Mouse (Mus musculus) common myeloid progenitor, adult 5-6 weeks (primary cell): Measurements from ENCODE around the gene Trmt112. TPM values are rescaled to one million over a fixed set of nuclear protein-coding genes. Genes with fewer than 3 reads are reported as not detected.

Source experiments
- ATAC-seq: replicated peaks from 2 replicates; pipeline ENCODE4 v1.8.0; 2016; ENCODE audit warnings: low read depth, mild to moderate bottlenecking, moderate TSS enrichment, inconsistent platforms; ENCODE audit not compliant: poor library complexity, severe bottlenecking
- total RNA-seq: library from RNA; stranded (forward); fragments of 200-1000, 187-1606 nt; gene quantifications from 2 replicates; pipeline ENCODE4 v1.2.3, GENCODE M21; 2017

The Trmt112 gene
- total RNA-seq, 1 experiment from 2014 or later: 275 TPM

DNA sequence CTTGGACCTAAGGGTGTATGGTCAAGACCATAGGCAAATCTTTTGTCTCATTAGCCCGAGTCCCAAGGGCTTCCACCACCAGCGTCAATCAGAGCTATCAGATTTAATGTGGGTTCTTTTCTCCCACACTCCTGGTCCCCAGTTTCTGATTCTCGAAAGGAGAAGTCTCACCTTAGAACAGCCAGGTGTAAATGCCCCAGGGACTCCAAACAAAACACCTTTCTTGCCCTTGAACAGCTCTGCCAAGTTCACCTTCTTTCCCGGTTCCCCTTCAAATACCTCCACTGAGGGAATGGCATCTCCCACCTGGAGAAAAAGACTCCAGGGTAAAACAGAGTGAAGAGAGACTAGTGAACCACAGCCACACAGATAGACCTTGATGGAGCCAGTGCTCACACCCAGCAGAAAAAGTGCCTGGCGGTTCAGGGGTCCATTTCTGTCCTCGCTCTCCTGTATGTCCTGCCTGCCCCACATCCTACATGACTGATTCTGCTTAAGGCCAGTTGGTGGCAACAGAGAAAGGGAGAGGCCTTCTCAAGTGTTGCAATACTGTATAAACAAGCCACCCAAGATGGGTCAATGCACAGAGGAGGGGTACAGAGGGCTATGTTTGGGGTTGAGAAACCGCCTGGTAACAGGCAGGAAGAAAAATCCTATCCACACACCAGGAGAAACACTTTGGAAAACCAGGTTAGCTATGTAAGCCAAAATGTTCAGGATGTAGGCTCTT lies 1.5 kb upstream of the Trmt112 start:
- ATAC-seq: no peak

DNA sequence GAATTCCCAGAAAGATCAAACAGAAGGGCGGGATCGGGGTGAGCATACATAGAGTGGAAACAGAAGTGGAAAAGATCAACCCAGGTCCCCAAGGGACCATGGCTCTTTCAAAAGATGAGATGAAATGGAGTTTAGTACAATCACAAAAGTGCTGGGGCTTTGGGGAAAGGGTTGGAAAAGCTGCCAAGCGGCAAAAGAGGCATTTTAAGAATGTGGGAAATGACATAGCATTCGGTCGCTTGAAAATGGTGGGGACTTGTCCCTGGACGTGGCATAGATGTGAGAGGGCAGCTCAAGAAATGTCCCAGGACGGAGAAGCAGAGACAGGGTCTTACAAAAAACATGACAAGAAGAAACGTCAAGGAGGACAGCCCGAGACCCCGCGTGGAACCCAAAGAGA lies 477 bp upstream of the Trmt112 start:
- ATAC-seq: no peak

DNA sequence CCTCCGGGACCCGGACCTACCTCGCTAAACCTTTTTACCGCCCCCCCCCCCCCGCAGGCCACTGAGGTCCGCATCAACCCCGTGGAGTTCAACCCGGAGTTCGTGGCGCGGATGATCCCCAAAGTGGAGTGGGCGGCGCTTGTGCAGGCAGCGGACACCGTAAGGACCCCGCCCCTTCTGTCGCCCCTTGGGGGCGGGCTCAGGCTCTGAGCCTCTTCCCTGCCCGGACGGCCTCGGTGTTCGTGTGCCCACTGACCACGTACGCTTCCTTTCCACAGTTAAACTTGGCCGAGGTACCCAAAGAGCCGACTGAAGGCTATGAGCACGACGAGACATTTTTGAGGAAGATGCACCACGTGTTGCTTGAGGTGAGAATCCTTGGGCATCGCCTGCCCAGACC lies 808 bp downstream of the Trmt112 start:
- peak; percentile 56 for ATAC-seq

DNA sequence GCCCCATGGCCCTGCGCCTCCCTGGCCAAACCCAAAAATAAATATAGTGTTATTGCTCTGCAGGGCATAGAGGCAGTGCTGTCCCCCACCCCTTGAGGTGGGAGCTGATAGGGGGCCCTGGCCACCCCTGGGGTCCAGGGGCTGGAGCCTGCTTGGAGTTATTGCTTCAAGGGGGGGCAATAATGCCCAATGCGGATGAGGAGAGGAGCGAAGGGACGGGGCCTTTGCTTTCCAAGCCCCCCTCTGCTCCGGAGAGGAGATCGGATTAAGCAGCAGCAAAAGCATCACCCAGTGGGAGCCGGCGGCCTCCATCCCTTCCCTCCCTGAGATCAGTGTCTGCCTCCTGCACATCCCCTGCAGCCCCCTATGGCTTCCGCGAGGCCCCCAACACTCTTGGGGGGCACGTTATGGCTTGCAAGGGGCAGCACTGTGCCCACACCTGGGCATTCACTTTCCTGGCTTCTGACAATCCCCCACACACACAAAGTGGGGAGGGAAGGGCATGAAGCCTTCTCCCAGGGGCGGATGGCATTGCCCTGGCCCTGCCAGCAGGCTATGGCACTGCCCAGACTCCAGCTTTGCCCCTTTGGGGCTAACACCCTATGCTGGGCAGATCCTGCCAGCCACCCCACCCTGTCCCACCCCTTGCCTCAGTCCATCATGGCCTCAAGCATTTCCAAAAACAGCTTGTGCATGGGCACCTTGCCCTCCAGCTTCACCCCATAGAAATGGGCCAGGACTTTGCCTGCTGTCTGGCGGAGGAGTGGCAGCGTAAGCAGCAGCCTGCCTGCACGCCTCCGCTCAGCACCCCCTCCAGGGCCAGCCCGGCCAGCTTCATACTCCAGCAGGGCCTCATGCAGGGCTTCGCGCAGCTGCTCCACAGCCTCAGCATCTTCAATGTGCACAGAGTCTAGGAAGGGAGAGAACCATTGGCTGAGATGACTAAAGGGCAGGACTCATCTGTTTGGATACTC lies 1.9 kb downstream of the Trmt112 start:
- no peak for ATAC-seq

DNA sequence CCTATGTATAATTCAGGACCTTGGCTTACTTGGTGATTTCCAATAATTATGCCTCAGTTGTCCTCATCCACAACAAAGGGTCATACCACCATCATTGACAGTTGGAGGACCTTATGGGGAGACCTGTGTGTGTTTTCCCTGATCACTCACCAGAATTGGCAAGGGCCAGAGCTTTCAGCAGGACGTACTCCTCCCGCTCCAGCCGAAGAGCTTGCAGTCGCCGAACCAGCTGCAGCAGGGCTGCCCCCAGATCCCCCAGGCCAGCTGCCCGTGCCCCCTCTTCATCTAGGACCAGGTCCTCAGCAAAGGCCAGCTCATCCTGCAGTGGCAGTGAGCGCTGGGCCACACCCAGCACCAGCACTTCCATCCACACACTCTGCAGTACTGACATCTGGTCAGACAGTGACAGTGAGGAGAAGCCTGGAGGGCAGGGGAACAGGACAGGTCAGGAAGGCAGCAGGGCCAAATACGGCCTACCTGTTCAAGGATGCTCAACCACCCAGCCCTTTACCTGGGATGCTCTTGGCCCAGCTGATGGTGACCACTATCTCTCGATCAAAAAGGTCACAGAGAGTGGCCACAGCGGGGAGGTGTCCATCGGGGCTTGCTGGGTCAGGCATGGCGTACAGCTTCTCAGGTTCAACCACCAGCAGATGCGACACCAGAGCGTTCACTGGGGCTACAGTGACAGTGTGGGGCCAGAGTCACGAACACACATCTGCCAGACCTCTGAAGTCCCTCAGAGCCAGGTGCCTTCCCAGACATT lies 2.9 kb downstream of the Trmt112 start:
- no peak for ATAC-seq

DNA sequence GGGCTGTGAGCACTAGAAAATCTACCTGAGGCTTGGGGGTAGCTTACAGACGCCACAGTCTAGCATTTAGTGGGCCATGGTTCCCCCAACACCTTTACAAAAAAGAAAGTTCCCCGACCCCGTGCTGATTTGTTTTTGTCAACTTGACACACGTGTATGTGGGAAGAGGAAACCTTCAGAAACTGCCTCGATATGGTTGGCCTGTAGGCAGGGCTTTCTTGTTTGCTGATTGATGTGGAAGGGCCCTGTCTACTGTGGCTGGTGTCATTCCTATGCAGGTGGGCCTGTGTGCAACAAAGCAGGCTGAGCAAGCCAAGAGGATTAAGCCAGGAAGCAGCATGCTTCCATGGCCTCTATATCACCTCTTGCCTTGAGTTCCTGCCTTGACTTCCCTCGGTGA lies 3.5 kb downstream of the Trmt112 start:
- ATAC-seq: no peak

DNA sequence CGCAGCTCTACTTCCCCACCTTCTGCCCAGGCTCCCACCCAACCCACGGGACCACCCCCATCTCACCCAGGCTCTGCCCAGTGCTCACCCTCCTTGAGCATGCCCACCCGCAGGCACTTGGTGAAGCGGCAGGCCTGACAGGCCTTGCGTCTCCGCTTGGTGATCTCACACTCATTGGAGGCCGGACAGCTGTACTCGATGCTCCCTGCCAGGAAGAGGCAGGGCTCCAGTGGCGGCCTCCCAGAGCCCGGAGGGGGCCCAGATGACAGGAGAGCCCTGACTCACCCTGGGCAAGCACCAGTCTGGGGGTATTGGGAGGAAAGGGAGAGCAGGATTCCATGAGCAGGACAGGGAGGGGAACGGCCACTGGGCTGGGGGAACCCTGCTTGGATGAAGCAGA lies 4.5 kb downstream of the Trmt112 start:
- ATAC-seq: no peak

DNA sequence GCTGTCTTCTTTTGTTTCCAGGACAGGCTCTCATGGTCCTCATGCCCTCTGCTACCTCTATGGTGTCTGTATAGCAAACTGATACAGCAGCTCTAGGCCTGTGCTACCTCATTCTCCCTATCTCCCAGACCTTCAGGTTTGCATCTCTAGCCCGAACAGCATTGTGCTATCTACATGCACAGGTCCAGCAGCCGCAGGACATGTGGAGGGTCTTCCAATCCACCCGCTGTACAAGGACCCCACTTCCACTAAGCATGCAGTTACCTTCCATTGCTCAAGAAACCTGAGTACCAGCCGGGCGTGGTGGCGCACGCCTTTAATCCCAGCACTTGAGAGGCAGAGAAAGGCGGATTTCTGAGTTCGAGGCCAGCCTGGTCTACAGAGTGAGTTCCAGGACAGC lies 5.0 kb downstream of the Trmt112 start:
- no peak for ATAC-seq

DNA sequence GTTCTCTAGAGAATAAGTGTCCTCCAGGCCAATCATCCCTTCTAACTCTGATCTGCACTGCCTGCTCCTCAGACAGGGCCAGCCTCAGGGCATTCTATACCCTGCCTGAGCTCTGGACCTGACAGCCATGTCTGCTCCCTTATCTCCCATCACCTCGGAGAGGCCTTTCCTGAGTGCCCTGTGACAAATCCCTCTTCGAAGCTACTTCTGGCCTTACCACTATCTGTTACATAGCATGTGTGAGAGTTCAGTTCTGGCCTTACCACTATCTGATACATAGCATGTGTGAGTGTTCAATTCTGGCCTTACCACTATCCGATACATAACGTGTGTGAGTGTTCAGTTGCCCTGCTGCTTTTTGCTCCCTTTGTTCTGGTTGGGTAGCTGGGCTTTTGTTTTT lies 5.8 kb downstream of the Trmt112 start:
- ATAC-seq: no peak

DNA sequence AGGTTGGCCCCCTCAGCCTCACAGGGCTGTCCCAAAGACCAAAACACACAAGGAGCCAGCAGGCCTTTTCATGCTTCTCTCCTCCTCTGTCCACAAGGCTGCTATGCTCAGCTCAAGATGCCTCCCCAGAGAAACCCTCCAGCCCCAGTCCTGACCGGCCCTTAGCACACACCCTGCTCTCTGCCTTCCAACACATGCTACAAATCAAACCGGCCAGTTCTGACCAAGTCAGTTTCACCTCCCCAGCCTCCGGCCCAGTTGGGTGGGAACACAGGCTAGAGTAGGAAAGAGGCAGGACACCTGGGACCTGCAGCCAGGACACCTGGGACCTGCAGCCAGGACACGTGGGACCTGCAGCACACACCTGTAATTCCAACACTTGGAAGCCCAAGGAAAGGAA lies 7.0 kb downstream of the Trmt112 start:
- no peak for ATAC-seq

DNA sequence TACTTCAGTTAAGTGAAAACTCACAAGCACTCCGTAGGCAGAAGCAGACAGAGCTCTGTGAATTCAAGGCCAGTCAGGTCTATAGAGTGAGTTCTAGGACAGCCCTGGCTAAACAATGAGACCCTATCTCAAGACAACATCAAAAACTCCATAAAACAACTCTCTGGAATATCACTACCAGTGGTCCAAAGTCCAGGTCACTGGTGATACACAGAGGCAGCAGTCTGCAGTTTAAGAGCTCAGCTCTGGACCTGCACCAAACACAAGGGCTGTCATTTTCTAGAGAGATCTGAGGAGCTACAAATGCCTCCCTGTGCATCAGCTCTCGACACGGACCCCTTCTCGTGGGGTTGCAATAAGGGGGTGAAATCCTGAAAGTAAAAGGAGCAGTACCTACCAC lies 8.8 kb downstream of the Trmt112 start:
- ATAC-seq: no peak

DNA sequence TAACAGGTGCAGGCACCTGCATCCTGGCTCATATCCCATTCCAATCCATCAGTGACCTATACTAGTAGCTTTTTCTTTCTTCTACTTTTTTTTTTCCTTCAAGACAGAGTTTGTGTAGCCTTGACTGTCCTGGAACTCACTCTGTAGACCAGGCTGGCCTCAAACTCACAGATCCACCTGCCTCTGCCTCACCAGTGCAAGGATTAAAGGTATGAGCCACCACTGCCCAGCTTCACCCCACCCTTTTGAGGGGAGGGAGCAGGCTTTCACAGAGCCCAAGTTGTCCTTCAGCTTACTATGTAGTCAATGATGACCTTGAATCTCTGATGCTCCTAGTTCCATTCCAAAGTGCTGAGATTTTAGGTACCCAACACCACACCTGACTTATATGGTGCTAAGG lies 9.9 kb downstream of the Trmt112 start:
- ATAC-seq: no peak

DNA sequence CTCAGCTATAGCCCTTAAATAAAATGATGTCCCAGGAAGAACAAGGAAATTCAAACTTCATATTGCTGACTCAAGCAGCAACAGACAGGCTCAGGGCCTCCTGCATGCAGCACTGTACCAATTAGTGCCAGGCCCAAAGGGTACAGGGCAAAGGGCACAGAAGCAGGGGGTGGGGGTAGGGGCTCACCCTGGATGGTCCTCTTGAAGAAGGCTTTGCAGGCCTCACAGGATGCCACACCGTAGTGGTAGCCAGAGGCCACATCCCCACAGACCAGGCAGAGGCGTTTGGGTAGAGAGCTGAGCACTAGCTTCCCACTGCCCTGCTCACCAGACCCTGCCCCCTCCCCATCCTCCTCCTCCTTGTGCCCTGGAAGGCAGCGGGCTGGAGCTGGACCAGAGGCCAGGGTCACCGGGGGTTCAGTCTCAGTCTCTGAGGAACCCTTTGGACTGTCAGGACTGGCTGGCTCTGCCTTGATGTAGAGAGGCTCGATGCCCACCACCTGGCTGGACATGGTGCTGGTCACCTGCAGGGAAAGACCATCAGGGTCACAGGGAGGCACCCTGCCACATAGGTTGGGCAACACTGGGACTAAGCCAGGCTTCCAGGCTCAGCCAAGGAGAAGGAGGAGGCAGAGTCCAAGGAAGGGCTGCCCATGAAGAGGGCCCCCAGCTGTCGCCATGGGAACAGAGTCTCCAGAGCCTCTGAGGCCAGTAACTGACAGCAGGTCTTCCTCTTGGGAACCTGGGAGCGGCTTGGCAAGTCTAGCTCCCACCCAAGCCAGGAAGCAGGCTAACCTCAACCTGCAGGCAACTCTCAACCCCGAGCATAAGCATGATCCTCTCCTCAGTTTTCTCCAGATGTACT lies 10.6 kb downstream of the Trmt112 start:
- no peak for ATAC-seq

DNA sequence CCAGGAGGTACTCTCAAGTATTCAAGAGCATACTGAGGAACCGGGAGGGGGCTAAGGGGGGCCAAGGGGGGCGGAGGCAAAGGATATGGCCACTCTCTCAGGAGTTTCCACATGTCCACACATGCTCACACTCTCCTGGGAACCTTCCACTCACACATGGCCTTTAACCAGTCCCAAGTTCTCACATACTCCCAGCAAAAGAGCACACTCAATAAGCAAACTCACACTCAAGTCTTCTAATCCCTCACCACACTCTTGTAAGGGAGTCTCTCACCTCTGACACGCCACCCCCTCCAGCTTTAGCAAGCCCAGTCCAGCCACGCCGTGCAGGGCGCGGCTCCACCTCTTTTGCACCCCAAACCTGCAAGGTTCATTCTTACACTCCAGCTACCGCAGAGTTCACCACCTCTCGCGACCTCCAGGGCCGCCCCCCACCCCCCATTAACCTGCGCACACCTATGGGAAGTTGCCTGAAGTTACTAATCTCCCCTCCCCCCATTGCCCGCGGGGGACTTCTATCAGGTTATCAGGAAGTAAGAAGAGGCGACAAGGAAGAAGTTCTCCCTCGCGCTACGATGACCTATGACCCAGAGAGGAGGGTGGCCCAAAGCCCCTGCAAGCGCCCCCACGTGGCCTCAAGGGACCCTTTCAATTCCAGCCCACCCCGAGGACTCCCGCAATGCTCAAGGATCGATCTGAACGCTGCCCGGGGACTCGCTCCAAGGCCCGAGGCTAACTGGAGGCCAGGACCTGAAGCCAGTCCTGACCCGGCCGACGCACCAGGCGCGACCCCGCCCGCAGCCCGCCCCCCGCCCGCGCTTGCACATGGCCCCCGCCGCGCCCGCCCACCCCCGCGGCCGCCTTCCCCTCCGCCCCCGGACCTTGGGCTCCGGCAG lies 11.5 kb downstream of the Trmt112 start:
- ATAC-seq: no peak

DNA sequence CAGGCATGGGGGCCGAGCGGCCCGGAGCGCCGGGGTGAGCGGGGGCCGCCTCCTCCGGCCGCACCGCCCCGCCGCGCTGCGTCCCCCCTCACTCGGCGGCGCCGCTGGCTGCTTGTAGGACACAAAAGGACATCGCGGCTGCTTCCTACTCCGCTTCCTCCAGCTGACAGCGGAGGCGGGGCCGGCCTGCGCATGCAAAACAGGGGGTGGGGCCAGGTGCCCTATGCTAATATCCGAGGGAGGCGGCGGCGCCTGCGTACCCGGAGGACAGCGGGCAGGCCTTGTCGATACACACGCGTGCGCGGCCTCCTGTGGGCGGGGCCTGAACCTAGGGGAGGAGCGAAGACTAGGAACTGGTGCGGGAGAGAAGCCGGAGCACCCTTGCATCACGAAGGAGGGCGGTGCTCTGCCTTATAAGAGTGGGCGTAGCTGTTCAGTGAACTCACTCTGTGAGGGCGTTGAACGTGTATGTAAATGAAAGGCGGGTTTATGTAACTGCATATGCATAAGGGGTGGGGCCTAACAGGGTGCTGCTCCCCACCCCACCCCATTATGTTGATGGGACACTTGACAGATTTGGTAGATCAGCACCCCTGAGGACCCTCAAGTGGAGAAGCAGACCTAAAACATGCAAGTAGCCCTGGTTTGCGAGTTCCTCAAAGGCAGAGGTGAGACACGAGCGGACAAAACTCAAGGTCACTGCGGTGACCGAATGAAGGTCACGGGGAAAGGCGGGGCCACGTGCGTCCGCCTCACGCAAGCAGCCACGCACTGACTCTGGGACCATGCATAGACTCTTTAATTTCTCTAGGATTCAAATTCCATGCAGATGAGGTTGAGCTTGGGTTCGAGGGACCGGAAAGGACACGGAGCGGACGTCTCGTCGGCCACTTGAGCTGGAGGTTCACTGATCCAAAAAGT lies 12.4 kb downstream of the Trmt112 start, which contains the start of gene Esrra:
Esrra (minus strand) TSS at position 167 of the 921 bp plus-strand sequence.
- ATAC-seq: peak; percentile 88

DNA sequence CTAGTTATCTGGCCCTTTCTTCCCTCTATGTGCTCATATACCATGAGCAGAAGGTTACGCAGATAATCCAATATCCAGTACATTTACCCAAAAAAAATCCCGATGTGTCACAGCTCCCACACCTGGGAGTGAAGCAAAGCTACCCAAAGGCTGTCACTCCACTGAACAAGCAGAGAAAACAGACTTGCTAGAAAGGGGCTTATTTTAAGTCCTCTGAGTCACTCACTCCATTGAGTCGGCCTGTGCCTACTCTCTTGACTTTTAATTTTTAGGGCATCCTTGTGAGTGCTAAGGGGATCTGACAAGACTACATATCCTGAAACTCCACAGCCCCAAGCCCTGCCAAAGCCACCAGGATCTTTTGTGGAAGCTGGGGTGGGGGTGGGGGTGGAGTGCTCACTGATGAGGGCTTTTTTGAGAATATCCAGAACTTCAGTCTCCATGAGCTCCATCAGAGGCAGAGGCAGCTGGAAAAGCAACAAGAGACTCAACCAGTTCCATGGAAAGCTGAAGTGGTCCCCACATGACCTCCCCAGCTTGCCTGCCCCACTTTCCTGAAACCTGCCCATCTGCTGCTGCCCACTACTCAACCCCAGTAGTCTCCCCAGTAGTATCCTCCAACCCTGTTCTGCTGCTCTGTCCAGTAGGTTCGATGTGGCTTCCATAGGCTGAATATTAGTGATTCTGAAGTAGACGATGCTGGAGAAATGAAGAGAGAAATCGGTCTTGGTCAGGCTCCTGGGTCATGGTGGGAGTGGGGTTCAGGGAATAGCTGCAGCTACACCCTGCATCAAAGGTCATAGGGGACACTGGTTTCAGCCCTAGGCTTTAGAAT lies 13.6 kb downstream of the Trmt112 start:
- no peak for ATAC-seq
